Mouse (Mus musculus) urinary bladder, postnatal 14 days (tissue): Measurements from ENCODE around the gene Pvrig.
"Not testable (repeated sequence)": the region's sequence is repeated elsewhere in the genome, so short reads cannot be mapped to it uniquely, and the experiment has no call there.

Source experiments
- DNase-seq: peaks from one replicate; pipeline ENCODE4 v3.0.0; 2021; ENCODE audit warnings: low spot score

Gene Pvrig

DNA sequence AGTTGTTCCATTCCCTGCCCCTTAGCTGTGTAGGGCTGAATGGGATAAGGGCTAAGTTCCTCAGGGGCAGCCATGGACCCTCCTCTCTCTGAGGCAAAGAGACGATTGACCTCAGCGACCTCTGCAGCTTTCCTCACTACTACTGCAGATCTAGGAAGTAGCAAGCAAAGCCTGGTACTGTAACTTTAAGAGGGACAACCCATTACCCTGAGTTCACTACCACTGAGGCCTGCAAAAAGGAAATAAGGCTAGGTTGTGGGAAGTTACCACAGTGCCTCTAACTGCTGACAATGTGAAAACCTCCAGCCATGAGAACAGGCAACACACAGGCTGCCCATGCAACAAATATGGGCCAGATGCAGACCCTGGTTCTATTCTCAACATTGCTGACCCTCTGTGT lies at the start of gene Pvrig:
TSS of gene Pvrig (plus strand) at position 301 of the 400 bp plus-strand sequence.
- DNase-seq = no peak

DNA sequence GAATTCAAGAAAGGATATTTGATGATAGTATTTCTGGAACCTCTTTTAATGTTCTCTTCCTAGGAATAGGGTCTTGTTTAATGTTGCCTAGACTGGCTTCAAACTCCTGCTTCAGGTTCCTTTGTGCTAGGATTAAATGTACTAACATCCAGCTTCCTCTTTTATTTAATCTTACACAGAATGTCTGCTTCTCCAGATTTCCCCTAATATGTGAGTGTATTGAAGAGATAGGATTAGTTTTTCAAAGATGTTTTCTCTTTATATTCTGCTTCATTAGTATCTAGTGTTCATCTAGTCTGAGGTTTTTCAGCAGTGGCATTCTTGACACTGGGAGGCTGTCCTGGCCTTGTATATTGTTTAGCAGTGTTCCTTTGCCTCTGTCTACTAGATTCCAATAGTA lies 47.6 kb upstream of the Pvrig start:
- DNase-seq = no peak

DNA sequence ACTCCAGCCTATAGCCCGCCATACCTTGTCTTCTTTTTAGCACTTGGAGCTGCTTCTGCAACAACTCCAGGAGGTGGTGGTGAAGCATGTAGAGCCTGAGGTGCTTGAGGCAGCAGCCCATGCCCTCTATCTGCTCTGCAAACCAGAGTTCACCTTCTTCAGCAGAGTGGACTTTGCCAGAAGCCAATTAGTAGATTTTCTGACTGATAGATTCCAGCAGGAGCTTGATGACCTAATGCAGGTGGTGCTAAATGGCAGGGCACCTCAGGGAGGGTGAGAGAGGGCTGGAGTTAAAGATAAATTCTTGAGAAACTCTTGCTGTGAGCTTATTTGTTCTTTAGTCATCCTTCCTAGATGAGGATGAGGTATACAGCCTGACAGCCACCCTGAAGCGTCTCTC lies 42.1 kb upstream of the Pvrig start:
- DNase-seq = no peak

DNA sequence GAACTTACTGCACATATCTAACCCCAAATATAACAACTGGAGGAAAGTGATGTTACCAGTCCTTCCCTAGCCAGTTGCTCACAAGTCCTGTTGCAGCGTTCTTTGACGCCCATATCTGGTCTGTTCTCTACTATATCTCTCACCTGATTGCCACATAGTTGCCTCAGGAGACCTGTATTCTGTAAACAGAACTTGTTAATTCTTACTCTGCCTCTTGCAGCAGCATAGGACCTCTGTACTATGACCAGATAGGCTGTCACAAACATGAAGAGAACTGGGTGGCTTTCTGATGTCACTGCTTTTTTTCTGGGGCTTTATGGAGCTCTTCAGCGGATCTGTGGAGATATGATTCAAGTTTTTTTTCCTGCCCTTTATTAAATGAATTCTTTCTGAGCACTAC lies 29.0 kb upstream of the Pvrig start:
- DNase-seq = no peak

DNA sequence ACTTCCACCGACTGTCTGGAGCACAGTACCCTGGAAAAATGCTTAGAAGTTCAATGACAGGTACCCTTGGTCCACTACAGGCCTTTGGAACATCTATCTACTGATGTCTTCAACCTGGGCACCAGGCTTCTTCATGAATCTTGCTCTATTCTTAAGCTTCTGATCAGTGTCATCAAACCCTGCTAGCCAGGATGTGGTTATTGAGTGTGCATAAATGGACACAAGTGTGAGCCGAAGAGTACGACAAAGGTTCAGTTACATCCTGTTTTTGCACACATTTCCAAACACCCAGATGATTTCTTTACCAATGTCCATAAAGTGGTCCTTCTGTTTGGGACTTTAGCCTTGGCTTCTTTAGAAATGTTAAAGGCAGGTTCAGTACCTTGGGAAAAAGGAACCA lies 1.5 kb downstream of the Pvrig start:
- no peak for DNase-seq

DNA sequence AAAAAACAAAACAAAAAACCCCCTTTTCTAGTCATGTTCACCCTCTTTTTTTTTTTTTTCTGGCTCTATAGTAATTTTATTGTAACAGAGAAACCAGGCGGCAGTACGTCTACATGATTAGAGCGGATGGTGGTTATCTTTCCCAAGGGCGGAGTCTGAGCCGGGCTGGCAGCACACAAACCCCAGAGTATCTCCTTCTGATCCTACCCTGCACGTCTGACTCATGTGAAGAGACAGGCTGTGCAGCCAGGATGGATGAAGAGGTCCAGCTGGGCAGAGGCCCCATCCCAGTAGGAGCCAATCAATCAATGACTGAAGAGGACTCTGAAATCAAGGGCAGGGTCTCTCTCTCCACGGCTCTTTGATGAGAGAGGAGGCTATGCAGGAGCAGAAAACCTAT lies 21.4 kb downstream of the Pvrig start:
- not testable (repeated sequence) for DNase-seq

DNA sequence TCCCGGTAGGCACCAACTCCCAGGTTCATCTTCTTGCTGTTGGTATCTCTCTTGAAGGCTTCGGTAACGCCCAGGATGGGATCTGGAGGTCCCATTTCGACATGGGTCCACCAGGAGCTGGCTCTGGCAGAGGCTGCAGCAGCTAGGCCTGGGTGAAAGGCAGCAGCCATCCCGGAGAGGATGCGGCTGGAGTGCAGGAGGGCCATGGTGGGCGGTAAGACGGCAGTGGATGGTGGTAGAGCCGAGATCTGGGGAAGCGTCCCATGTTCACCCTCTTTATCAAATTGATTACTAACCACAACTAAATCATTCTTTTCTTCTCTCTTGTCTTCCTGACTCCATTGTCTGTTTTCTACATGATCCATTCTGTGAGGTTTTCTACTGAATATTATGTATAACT lies 23.6 kb downstream of the Pvrig start:
- DNase-seq = not testable (repeated sequence)
